Mouse (Mus musculus) forebrain, embryonic 14.5 days (tissue): Measurements from ENCODE around the gene Ccndbp1. TPM values are rescaled to one million over a fixed set of nuclear protein-coding genes. Genes with fewer than 3 reads are reported as not detected.
A peak's percentile ranks its signal among the peaks of the same experiment; 100 is the strongest.
"Not testable (repeated sequence)": the region's sequence is repeated elsewhere in the genome, so short reads cannot be mapped to it uniquely, and the experiment has no call there.

ENCODE experiments used
- ATAC-seq: fragments of 200-750 bp; cut with Nextera tagmentation; 2 replicates; pipeline ENCODE4 v1.8.0; 2017; ENCODE audit warnings: mild to moderate bottlenecking, moderate library complexity
- DNase-seq: peaks from one replicate; pipeline ENCODE4 v3.0.0-alpha.2; 2015; ENCODE audit warnings: low spot score
- H3K27ac ChIP-seq: fragments of 300-500 bp; sonication (generic); 2 replicates; pipeline ENCODE4 v1.5.1; 2014; ENCODE audit warnings: low read depth, mild to moderate bottlenecking, control low read depth, low read length, moderate library complexity
- H3K27me3 ChIP-seq: fragments of 300-500 bp; sonication (generic); replicated peaks from 2 replicates; pipeline ENCODE4 v1.6.1; 2014; ENCODE audit warnings: low read length, control low read depth, mixed read lengths; ENCODE audit not compliant: control insufficient read depth, insufficient read depth
- H3K36me3 ChIP-seq: fragments of 300-500 bp; sonication (generic); 2 replicates; pipeline ENCODE4 v1.6.1; 2014; ENCODE audit warnings: low read length, control low read depth; ENCODE audit not compliant: control insufficient read depth, insufficient read depth
- H3K4me1 ChIP-seq: fragments of 300-500 bp; sonication (generic); 2 replicates; pipeline ENCODE4 v1.6.1; 2014; ENCODE audit warnings: antibody characterized with exemption, low read length, control low read depth; ENCODE audit not compliant: control insufficient read depth, insufficient read depth
- H3K4me2 ChIP-seq: fragments of 300-500 bp; sonication (generic); 2 replicates; pipeline ENCODE4 v1.6.1; 2014; ENCODE audit warnings: mild to moderate bottlenecking, control low read depth, low read length
- H3K4me3 ChIP-seq: fragments of 300-500 bp; sonication (generic); 2 replicates; pipeline ENCODE4 v1.5.1; 2014; ENCODE audit warnings: low read depth, low read length, control low read depth
- H3K9ac ChIP-seq: fragments of 300-500 bp; sonication (generic); 2 replicates; pipeline ENCODE4 v1.6.1; 2014; ENCODE audit warnings: mild to moderate bottlenecking, low read length, control low read depth, moderate library complexity
- H3K9me3 ChIP-seq: fragments of 300-500 bp; sonication (generic); replicated peaks from 2 replicates; pipeline ENCODE4 v1.6.1; 2016; ENCODE audit warnings: low read length, control low read depth, mixed read lengths; ENCODE audit not compliant: control insufficient read depth
- WGBS: fragments of 180-500 bp; shearing (Covaris S2); extraction: QIAGEN DNeasy Blood & Tissue Kit; methylation state at CpG from one replicate; pipeline ENCODE4 v1.1.7; 2014; 5-methylcytosine and 5-hydroxymethylcytosine counted together
- polyA plus RNA-seq: library from polyadenylated mRNA; unstranded; fragments of >200 nt; fragmentation: Nextera tagmentation; extraction: Ambion mirVana; gene quantifications from 2 replicates; pipeline ENCODE4 v1.2.1, GENCODE M21; 2014

The Ccndbp1 gene
- polyA plus RNA-seq, 1 experiment from 2014 or later = 82.4 TPM

- peak; percentile 3 for DNase-seq
- WGBS = 3% methylated on average over 2 of the region's 2 CpGs
- ATAC-seq = no peak
- H3K9me3 ChIP-seq = no peaks in the 10 kb centered on the region
- H3K4me1 ChIP-seq = no peaks in the 10 kb centered on the region
- no peak overlapping the region for H3K4me2 ChIP-seq
- H3K9ac ChIP-seq = no peak overlapping the region
- H3K27ac ChIP-seq = no peak overlapping the region
- H3K27me3 ChIP-seq = no peaks in the 10 kb centered on the region
- H3K36me3 ChIP-seq = no peaks in the 10 kb centered on the region; the same call in 1 of the 2 replicates
- no peak overlapping the region for H3K4me3 ChIP-seq
These were observed 24.6 kb upstream of the Ccndbp1 start for GRCm38 (mm10) chr2:120983611-120984010.

- no peak overlapping the region for H3K4me3 ChIP-seq
- H3K4me2 ChIP-seq = no peak overlapping the region
- H3K27ac ChIP-seq = no peak overlapping the region
- H3K9me3 ChIP-seq = no peaks in the 10 kb centered on the region
- no peak for ATAC-seq
- no peaks in the 10 kb centered on the region for H3K4me1 ChIP-seq
- no peaks in the 10 kb centered on the region; the same call in 1 of the 2 replicates for H3K36me3 ChIP-seq
- H3K9ac ChIP-seq = no peak overlapping the region
- DNase-seq = no peak
- 95% methylated on average over 1 of the region's 1 CpGs for WGBS
- H3K27me3 ChIP-seq = no peaks in the 10 kb centered on the region
These were observed 23.0 kb upstream of the Ccndbp1 start for GRCm38 (mm10) chr2:120985241-120985640.

- H3K36me3 ChIP-seq = no peaks in the 10 kb centered on the region; the same call in 1 of the 2 replicates
- H3K4me2 ChIP-seq = no peak overlapping the region
- H3K27me3 ChIP-seq = no peaks in the 10 kb centered on the region
- DNase-seq = no peak
- no peaks in the 10 kb centered on the region for H3K9me3 ChIP-seq
- no peak overlapping the region for H3K4me3 ChIP-seq
- 77% methylated on average over 4 of the region's 4 CpGs for WGBS
- H3K27ac ChIP-seq = no peak overlapping the region
- ATAC-seq = no peak
- H3K9ac ChIP-seq = no peak overlapping the region
- no peaks in the 10 kb centered on the region for H3K4me1 ChIP-seq
These were observed 17.0 kb upstream of the Ccndbp1 start for GRCm38 (mm10) chr2:120991196-120991595.

GRCm38 (mm10) chr2:120996607-120997006, 11.6 kb upstream of the Ccndbp1 start:
- not testable (repeated sequence) for H3K4me1 ChIP-seq, H3K27ac ChIP-seq, H3K9me3 ChIP-seq, ATAC-seq, H3K27me3 ChIP-seq, H3K9ac ChIP-seq, H3K36me3 ChIP-seq, DNase-seq, H3K4me2 ChIP-seq, H3K4me3 ChIP-seq
- WGBS = 81% methylated on average over 1 of the region's 1 CpGs

GRCm38 (mm10) chr2:120998863-120999262, 9.3 kb upstream of the Ccndbp1 start:
- no peak overlapping the region for H3K27ac ChIP-seq
- ATAC-seq = no peak
- DNase-seq = no peak
- 82% methylated on average over 8 of the region's 8 CpGs for WGBS
- no peaks in the 10 kb centered on the region for H3K9me3 ChIP-seq
- no peak overlapping the region for H3K4me2 ChIP-seq
- no peak overlapping the region for H3K9ac ChIP-seq
- no peaks in the 10 kb centered on the region for H3K4me1 ChIP-seq
- no peak overlapping the region for H3K4me3 ChIP-seq
- H3K27me3 ChIP-seq = no peaks in the 10 kb centered on the region
- H3K36me3 ChIP-seq = no peaks in the 10 kb centered on the region

- no peaks in the 10 kb centered on the region for H3K27me3 ChIP-seq
- DNase-seq (no peak), ATAC-seq (no peak)
- H3K36me3 ChIP-seq = no peaks in the 10 kb centered on the region
- whole genome bisulfite sequencing = 67% methylated on average over 2 of the region's 2 CpGs
- no peak overlapping the region for H3K27ac ChIP-seq
- H3K4me2 ChIP-seq = no peak overlapping the region
- no peaks in the 10 kb centered on the region for H3K4me1 ChIP-seq
- no peaks in the 10 kb centered on the region for H3K9me3 ChIP-seq
- H3K9ac ChIP-seq = no peak overlapping the region
- no peak overlapping the region for H3K4me3 ChIP-seq
These were observed 4.6 kb upstream of the Ccndbp1 start for GRCm38 (mm10) chr2:121003586-121003985.

GRCm38 (mm10) chr2:121004018-121004811, 4.0 kb upstream of the Ccndbp1 start:
- WGBS = 83% methylated on average over 7 of the region's 7 CpGs
- ATAC-seq (no peak), DNase-seq (no peak)
- Histone ChIP-seq H3K9me3 (no peaks in the 10 kb centered on the region), H3K27ac (no peak overlapping the region), H3K4me1 (peaks cover 4% of the 10 kb centered on the region), H3K27me3 (no peaks in the 10 kb centered on the region), H3K9ac (no peak overlapping the region), H3K4me3 (no peak overlapping the region), H3K36me3 (no peaks in the 10 kb centered on the region), H3K4me2 (no peak overlapping the region)

- Histone ChIP-seq H3K9ac (no peak overlapping the region), H3K9me3 (no peaks in the 10 kb centered on the region), H3K4me1 (peaks cover 7% of the 10 kb centered on the region), H3K36me3 (peaks cover 10% of the 10 kb centered on the region; the same call in 1 of the 2 replicates), H3K4me2 (no peak overlapping the region), H3K27ac (no peak overlapping the region), H3K4me3 (no peak overlapping the region), H3K27me3 (no peaks in the 10 kb centered on the region)
- no peak for DNase-seq
- 87% methylated on average over 1 of the region's 1 CpGs for WGBS
- no peak for ATAC-seq
These were observed 1.2 kb upstream of the Ccndbp1 start for GRCm38 (mm10) chr2:121006986-121007385.

GRCm38 (mm10) chr2:121008664-121009007, 433 bp downstream of the Ccndbp1 start:
- Histone ChIP-seq H3K4me2 (peak overlapping the region; percentile 63), H3K36me3 (peaks cover 19% of the 10 kb centered on the region), H3K9ac (peak overlapping the region; percentile 81), H3K27ac (0 out of 2 replicates have a peak overlapping the region, but pooled peaks have one; percentile 21), H3K9me3 (no peaks in the 10 kb centered on the region), H3K4me1 (peaks cover 7% of the 10 kb centered on the region), H3K27me3 (no peaks in the 10 kb centered on the region), H3K4me3 (peak overlapping the region; percentile 73)
- WGBS = 2% methylated on average over 12 of the region's 12 CpGs
- ATAC-seq (peak; percentile 45), DNase-seq (no peak)
